Mouse (Mus musculus) olfactory bulb, adult 2 months (tissue): ENCODE data around the gene Snx8.

ENCODE experiments used
- CTCF ChIP-seq: fragments of 200-500 bp; IDR thresholded peaks from 2 replicates; pipeline ENCODE4 v1.5.1; 2012; ENCODE audit warnings: low read depth, mild to moderate bottlenecking, low read length, moderate library complexity; ENCODE audit not compliant: insufficient read depth
- POLR2A ChIP-seq: fragments of 200-500 bp; IDR thresholded peaks from 2 replicates; pipeline ENCODE4 v1.6.1; 2012; ENCODE audit warnings: mild to moderate bottlenecking, low read depth, low read length, moderate library complexity; ENCODE audit not compliant: insufficient read depth

- TF ChIP-seq CTCF (no peak), POLR2A (no peak)
Observed at GRCm38 (mm10) chr5:140316716-140317115, 72.3 kb downstream of the Snx8 start.
